Mouse (Mus musculus): ENCODE measurements around the gene Wdr6. TPM values are rescaled to one million over a fixed set of nuclear protein-coding genes. Genes with fewer than 3 reads are reported as not detected.
"Not testable (repeated sequence)": the region's sequence is repeated elsewhere in the genome, so short reads cannot be mapped to it uniquely, and the experiment has no call there.

Gene Wdr6
- 11.4 and 12.1 TPM in 2 replicates for polyA plus RNA-seq (2015; fragmentation: Nextera tagmentation; extraction: Ambion mirVana)

GRCm38 (mm10) chr9:108578545-108579343 lies at the start of gene Wdr6:
Wdr6 (minus strand) TSS chr9:108578739.
- Histone ChIP-seq H3K4me2 (peak within 1 kb of the TSS; percentile 91), H3K36me3 (replicated peaks) (no peaks in the 10 kb centered on the region), H3K27me3 (no peaks in the 10 kb centered on the region), H3K4me1 (replicated peaks) (peaks cover 30% of the 10 kb centered on the region), H3K9me3 (replicated peaks) (no peaks in the 10 kb centered on the region), H3K9ac (peak within 1 kb of the TSS; percentile 79), H3K4me3 (replicated peaks) (peak within 1 kb of the TSS; percentile 72), H3K27ac (replicated peaks) (peak within 1 kb of the TSS; percentile 78)
- 6% methylated on average over 51 of the region's 51 CpGs for WGBS (ENCODE audit: insufficient replicate concordance)
- peak; percentile 86 for ATAC-seq (ENCODE audit: insufficient read depth)

GRCm38 (mm10) chr9:108628141-108628540 lies 49.6 kb upstream of the Wdr6 start:
- Histone ChIP-seq H3K9ac (no peak overlapping the region), H3K27me3 (no peaks in the 10 kb centered on the region), H3K4me1 (replicated peaks) (peaks cover 19% of the 10 kb centered on the region), H3K9me3 (replicated peaks) (no peaks in the 10 kb centered on the region), H3K4me2 (no peak overlapping the region), H3K4me3 (replicated peaks) (no peak overlapping the region), H3K27ac (replicated peaks) (no peak overlapping the region), H3K36me3 (replicated peaks) (peaks cover 46% of the 10 kb centered on the region)
- ATAC-seq (ENCODE audit: insufficient read depth), result no peak
- WGBS (ENCODE audit: insufficient replicate concordance), result 31% methylated on average over 4 of the region's 4 CpGs

- H3K9ac ChIP-seq, result no peak overlapping the region
- no peak overlapping the region for H3K27ac ChIP-seq (replicated peaks)
- H3K4me3 ChIP-seq (replicated peaks), result no peak overlapping the region
- no peaks in the 10 kb centered on the region for H3K27me3 ChIP-seq
- ATAC-seq (ENCODE audit: insufficient read depth), result no peak
- no peak overlapping the region for H3K4me2 ChIP-seq
- no peaks in the 10 kb centered on the region for H3K9me3 ChIP-seq (replicated peaks)
- H3K4me1 ChIP-seq (replicated peaks), result peaks cover 3% of the 10 kb centered on the region; the same call in 1 of the 2 replicates
- WGBS (ENCODE audit: insufficient replicate concordance), result 48% methylated on average over 2 of the region's 2 CpGs
- peaks cover 38% of the 10 kb centered on the region for H3K36me3 ChIP-seq (replicated peaks)
Measured at GRCm38 (mm10) chr9:108626498-108626897, 48.0 kb upstream of the Wdr6 start.

GRCm38 (mm10) chr9:108617301-108617700 lies 38.8 kb upstream of the Wdr6 start:
- Histone ChIP-seq H3K4me1 (replicated peaks) (no peaks in the 10 kb centered on the region), H3K36me3 (replicated peaks) (peaks cover 82% of the 10 kb centered on the region), H3K9me3 (replicated peaks) (no peaks in the 10 kb centered on the region), H3K4me3 (replicated peaks) (no peak overlapping the region), H3K9ac (no peak overlapping the region), H3K27me3 (no peaks in the 10 kb centered on the region), H3K27ac (replicated peaks) (no peak overlapping the region), H3K4me2 (no peak overlapping the region)
- WGBS (ENCODE audit: insufficient replicate concordance), result 73% methylated on average over 1 of the region's 1 CpGs
- no peak for ATAC-seq (ENCODE audit: insufficient read depth)

GRCm38 (mm10) chr9:108611488-108611887 lies 32.9 kb upstream of the Wdr6 start:
- H3K27ac ChIP-seq (replicated peaks), result no peak overlapping the region
- peaks cover 96% of the 10 kb centered on the region for H3K36me3 ChIP-seq (replicated peaks)
- H3K4me1 ChIP-seq (replicated peaks), result peaks cover 9% of the 10 kb centered on the region
- no peak overlapping the region for H3K9ac ChIP-seq
- H3K27me3 ChIP-seq, result no peaks in the 10 kb centered on the region
- H3K4me3 ChIP-seq (replicated peaks), result no peak overlapping the region
- ATAC-seq (ENCODE audit: insufficient read depth), result no peak
- H3K9me3 ChIP-seq (replicated peaks), result no peaks in the 10 kb centered on the region
- H3K4me2 ChIP-seq, result no peak overlapping the region
- 92% methylated on average over 10 of the region's 10 CpGs for WGBS (ENCODE audit: insufficient replicate concordance)

GRCm38 (mm10) chr9:108608889-108609288 lies 30.4 kb upstream of the Wdr6 start:
- Histone ChIP-seq H3K4me2 (no peak overlapping the region), H3K27me3 (no peaks in the 10 kb centered on the region), H3K9ac (no peak overlapping the region), H3K9me3 (replicated peaks) (no peaks in the 10 kb centered on the region), H3K4me1 (replicated peaks) (peaks cover 9% of the 10 kb centered on the region), H3K27ac (replicated peaks) (no peak overlapping the region), H3K4me3 (replicated peaks) (no peak overlapping the region), H3K36me3 (replicated peaks) (peaks cover 98% of the 10 kb centered on the region)
- ATAC-seq (ENCODE audit: insufficient read depth), result no peak
- 50% methylated on average over 4 of the region's 4 CpGs for WGBS (ENCODE audit: insufficient replicate concordance)

- not testable (repeated sequence) for H3K4me3 ChIP-seq (replicated peaks); ATAC-seq (ENCODE audit: insufficient read depth); H3K9me3 ChIP-seq (replicated peaks); H3K4me2 ChIP-seq; H3K4me1 ChIP-seq (replicated peaks); H3K27ac ChIP-seq (replicated peaks); H3K9ac ChIP-seq; H3K27me3 ChIP-seq
- WGBS (ENCODE audit: insufficient replicate concordance), result 79% methylated on average over 5 of the region's 5 CpGs
- peaks cover 98% of the 10 kb centered on the region for H3K36me3 ChIP-seq (replicated peaks)
Measured at GRCm38 (mm10) chr9:108607929-108608328, 29.4 kb upstream of the Wdr6 start.

- ATAC-seq (ENCODE audit: insufficient read depth), result no peak
- 60% methylated on average over 4 of the region's 4 CpGs for WGBS (ENCODE audit: insufficient replicate concordance)
- Histone ChIP-seq H3K27me3 (peaks cover 11% of the 10 kb centered on the region), H3K27ac (replicated peaks) (no peak overlapping the region), H3K4me1 (replicated peaks) (peaks cover 11% of the 10 kb centered on the region), H3K4me3 (replicated peaks) (no peak overlapping the region), H3K4me2 (no peak overlapping the region), H3K36me3 (replicated peaks) (peaks cover 45% of the 10 kb centered on the region), H3K9ac (no peak overlapping the region), H3K9me3 (replicated peaks) (no peaks in the 10 kb centered on the region)
Measured at GRCm38 (mm10) chr9:108601986-108602385, 23.4 kb upstream of the Wdr6 start.

GRCm38 (mm10) chr9:108600011-108600410 lies 21.5 kb upstream of the Wdr6 start:
- Histone ChIP-seq H3K9ac (no peak overlapping the region), H3K4me2 (no peak overlapping the region), H3K27me3 (peaks cover 16% of the 10 kb centered on the region), H3K27ac (replicated peaks) (no peak overlapping the region), H3K4me3 (replicated peaks) (no peak overlapping the region), H3K4me1 (replicated peaks) (peaks cover 22% of the 10 kb centered on the region), H3K36me3 (replicated peaks) (peaks cover 27% of the 10 kb centered on the region), H3K9me3 (replicated peaks) (no peaks in the 10 kb centered on the region)
- 53% methylated on average over 2 of the region's 2 CpGs for WGBS (ENCODE audit: insufficient replicate concordance)
- ATAC-seq (ENCODE audit: insufficient read depth), result no peak

- Histone ChIP-seq H3K9ac (no peak overlapping the region), H3K9me3 (replicated peaks) (no peaks in the 10 kb centered on the region), H3K4me2 (no peak overlapping the region), H3K36me3 (replicated peaks) (peaks cover 18% of the 10 kb centered on the region), H3K27me3 (peaks cover 16% of the 10 kb centered on the region), H3K4me1 (replicated peaks) (peaks cover 22% of the 10 kb centered on the region), H3K4me3 (replicated peaks) (no peak overlapping the region), H3K27ac (replicated peaks) (no peak overlapping the region)
- no peak for ATAC-seq (ENCODE audit: insufficient read depth)
- WGBS (ENCODE audit: insufficient replicate concordance), result 57% methylated on average over 4 of the region's 4 CpGs
Measured at GRCm38 (mm10) chr9:108599021-108599566, 20.6 kb upstream of the Wdr6 start.

GRCm38 (mm10) chr9:108596998-108597764 lies 18.6 kb upstream of the Wdr6 start, which contains the start of gene P4htm:
P4htm (minus strand) TSS chr9:108597667.
- peak within 1 kb of the TSS; percentile 89 for H3K4me2 ChIP-seq
- H3K36me3 ChIP-seq (replicated peaks), result no peaks in the 10 kb centered on the region; the same call in 1 of the 2 replicates
- H3K4me1 ChIP-seq (replicated peaks), result peaks cover 22% of the 10 kb centered on the region
- no peak within 1 kb of the TSS for H3K27ac ChIP-seq (replicated peaks)
- peak within 1 kb of the TSS; percentile 63 for H3K4me3 ChIP-seq (replicated peaks)
- H3K9ac ChIP-seq, result 0 out of 2 replicates have a peak within 1 kb of the TSS, but pooled peaks have one; percentile 51
- H3K9me3 ChIP-seq (replicated peaks), result no peaks in the 10 kb centered on the region
- 5% methylated on average over 69 of the region's 69 CpGs for WGBS (ENCODE audit: insufficient replicate concordance)
- peaks cover 16% of the 10 kb centered on the region for H3K27me3 ChIP-seq
- ATAC-seq (ENCODE audit: insufficient read depth), result peak; percentile 50
